Comparison of ENCODE assay signal across 8 mouse cellular contexts in genomic region chrX:170674885-170675876, GRCm38 (mm10). TPM values are rescaled to one million over a fixed set of nuclear protein-coding genes. Genes with fewer than 3 reads are reported as not detected.
A peak's percentile ranks its signal among the peaks of the same experiment; 100 is the strongest.
DNase-seq lines count a peak whose midpoint lies in the region; ATAC-seq and TF ChIP-seq lines count a peak whose summit lies in the region.
"Had no signal": no experiment of that assay in that cellular context is flagged by ENCODE, and none has a peak within 500 bp of the region (broad histone marks: within the 10 kb centered on the region; RNA-seq: fewer than 3 reads in every experiment).

No protein-coding gene starts in this region.

- H3K9ac ChIP-seq in heart, postnatal 0 days (replicated peaks; ENCODE audit: low read depth, low read length) = no peak overlapping the region
- H3K9ac ChIP-seq in midbrain, embryonic 11.5 days (ENCODE audit: low read length) = no peak overlapping the region

- H3K36me3 ChIP-seq in heart, postnatal 0 days (replicated peaks; ENCODE audit: control insufficient read depth, insufficient read depth, low read length) = no peaks in the 10 kb centered on the region; the same call in 1 of the 2 replicates
- H3K36me3 ChIP-seq in midbrain, embryonic 11.5 days (ENCODE audit: control insufficient read depth, insufficient read depth, low read length) = peaks cover 18% of the 10 kb centered on the region

- no peak overlapping the region for H3K4me3 ChIP-seq in heart, postnatal 0 days (ENCODE audit: low read depth, low read length)
- no peak overlapping the region for H3K4me3 ChIP-seq in midbrain, embryonic 11.5 days (ENCODE audit: low read depth, low read length)

- WGBS in heart, postnatal 0 days = 82% methylated on average over 33 of the region's 39 CpGs
- 89% methylated on average over 39 of the region's 39 CpGs for WGBS in midbrain, embryonic 11.5 days

- ATAC-seq in Patski = peak; percentile 31
- ATAC-seq in heart, postnatal 0 days (ENCODE audit: insufficient read depth, low read depth) = peak; percentile 16; the same call in 1 of the 2 replicates
- ATAC-seq in midbrain, embryonic 11.5 days (ENCODE audit: low FRiP score) = peak; percentile 49; the same call in 1 of the 2 replicates

- CTCF ChIA-PET in Patski (lab: Charles Lee) = no interaction called here

- H3K27me3 ChIP-seq in Patski = no peaks in the 10 kb centered on the region
- H3K27me3 ChIP-seq in heart, postnatal 0 days (ENCODE audit: control insufficient read depth, insufficient read depth, low read length) = no peaks in the 10 kb centered on the region
- no peaks in the 10 kb centered on the region for H3K27me3 ChIP-seq in midbrain, embryonic 11.5 days (ENCODE audit: control insufficient read depth, insufficient read depth, low read length)

- TF ChIP-seq CTCF in Patski (IDR thresholded peaks at IDR 0.05) = no peak
- no peak for TF ChIP-seq CTCF in heart, postnatal 0 days (IDR thresholded peaks at IDR 0.05; ENCODE audit: low read depth)

- peak; percentile 34 for DNase-seq in kidney, postnatal 10 days
- DNase-seq in kidney, adult 9 months = no peak
- DNase-seq in CD4-positive, CD25-positive, alpha-beta regulatory T cell, adult 2 months (ENCODE audit: low read depth, low spot score) = peak; percentile 78
- no peak for DNase-seq in Patski (ENCODE audit: low read depth, low spot score)
- peak; percentile 5 for DNase-seq in heart, postnatal 0 days (ENCODE audit: low spot score)
- peak; percentile 88 for DNase-seq in midbrain, embryonic 11.5 days (ENCODE audit: low spot score, missing footprints)
- DNase-seq in thymus, postnatal 4 days = peak; percentile 52

- no peak overlapping the region for H3K4me2 ChIP-seq in heart, postnatal 0 days (ENCODE audit: low read depth, low read length)
- no peak overlapping the region for H3K4me2 ChIP-seq in midbrain, embryonic 11.5 days

- peaks cover 48% of the 10 kb centered on the region for H3K9me3 ChIP-seq in heart, postnatal 0 days (replicated peaks; ENCODE audit: control insufficient read depth, low read length)
- H3K9me3 ChIP-seq in midbrain, embryonic 11.5 days (ENCODE audit: control insufficient read depth, low read length) = peaks cover 43% of the 10 kb centered on the region

- POLR2A ChIA-PET in Patski (lab: Charles Lee) = no interaction called here

- H3K4me1 ChIP-seq in heart, postnatal 0 days (ENCODE audit: control insufficient read depth, insufficient read depth) = no peaks in the 10 kb centered on the region
- H3K4me1 ChIP-seq in midbrain, embryonic 11.5 days (ENCODE audit: control insufficient read depth, insufficient read depth, low read length) = no peaks in the 10 kb centered on the region

- no peak overlapping the region for H3K27ac ChIP-seq in heart, postnatal 0 days (ENCODE audit: low read depth)
- no peak overlapping the region for H3K27ac ChIP-seq in midbrain, embryonic 11.5 days (ENCODE audit: low read depth, low read length)

- TF ChIP-seq EP300 in heart, postnatal 0 days (IDR thresholded peaks at IDR 0.05; ENCODE audit: low read depth) = no peak

- in situ Hi-C loops in Patski (cut with MboI; ENCODE audit: low pct_unique_long_range_greater_than_20kb) = no loop called here

RNA-seq across cellular contexts. Expression of gene Asmt, which starts 2.7 kb away (rescaled TPM):
- polyA plus RNA-seq in Patski (2021) = 0.81 TPM
- total RNA-seq in heart, postnatal 0 days (2014; rRNA removed; ENCODE audit: low replicate concordance) = not detected in 2 replicates
- not detected in 2 replicates for polyA plus RNA-seq in heart, postnatal 0 days (2015; fragmentation: Nextera tagmentation; extraction: Ambion mirVana)
- polyA plus RNA-seq in midbrain, embryonic 11.5 days (2014; fragmentation: Nextera tagmentation; extraction: Ambion mirVana) = not detected in 2 replicates
- total RNA-seq: layer of hippocampus, postnatal 14 days had no signal

Comparison
In these comparisons a context has a peak if more than half of its experiments do, and no peak if none do; other contexts are left out.
1. DNase-seq: peak in kidney, postnatal 10 days (single experiment), CD4-positive, CD25-positive, alpha-beta regulatory T cell, adult 2 months (single experiment), heart, postnatal 0 days (single experiment), midbrain, embryonic 11.5 days (single experiment) and thymus, postnatal 4 days (single experiment); none in kidney, adult 9 months (single experiment) and Patski (single experiment).
2. Peak in every context shown above with its lines, with median percentiles within 50 percentile points of each other: ATAC-seq.